Mouse (Mus musculus) cerebellum, adult 2 months (tissue): ENCODE results near the gene Hpgd.

Source experiments
- CTCF ChIP-seq: fragments of 200-500 bp; IDR thresholded peaks from 2 replicates; pipeline ENCODE4 v1.5.1; 2011; ENCODE audit warnings: low read depth, mild to moderate bottlenecking, control low read depth, low read length, moderate library complexity, borderline replicate concordance; ENCODE audit not compliant: insufficient read depth
- POLR2A ChIP-seq: fragments of 200-500 bp; IDR thresholded peaks from 2 replicates; pipeline ENCODE4 v1.6.1; 2011; ENCODE audit warnings: low read length, control low read depth, borderline replicate concordance; ENCODE audit not compliant: insufficient read depth

DNA sequence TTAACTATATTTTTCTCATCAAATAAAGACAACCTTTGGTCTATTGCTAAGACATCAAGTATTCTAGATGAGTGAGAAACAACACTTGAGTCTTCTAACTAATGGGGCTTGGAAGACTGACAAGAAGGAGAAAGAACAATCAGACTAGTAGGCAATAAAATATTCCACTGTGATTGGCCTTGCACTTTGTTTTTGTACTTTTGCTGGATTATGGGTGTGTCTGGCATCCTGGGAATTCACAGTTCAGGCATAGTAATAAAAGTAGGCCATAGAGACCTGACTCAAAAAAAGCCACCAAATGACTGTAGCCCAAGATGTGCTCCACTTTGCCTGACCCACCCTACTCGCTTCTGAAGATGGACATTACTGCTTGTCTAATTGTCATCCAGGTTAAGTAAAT lies 50.0 kb downstream of the Hpgd start:
- TF ChIP-seq CTCF, result no peak
- TF ChIP-seq POLR2A, result no peak
